Mouse (Mus musculus) cerebellum, adult 18-20 months (tissue): Measurements from ENCODE around the gene Rdh16f1.
"Not testable (repeated sequence)": the region's sequence is repeated elsewhere in the genome, so short reads cannot be mapped to it uniquely, and the experiment has no call there.

ENCODE experiments used
- DNase-seq, 2 experiments: peaks; one replicate each; pipeline ENCODE4 v3.0.0; 2021

The Rdh16f1 gene

DNA sequence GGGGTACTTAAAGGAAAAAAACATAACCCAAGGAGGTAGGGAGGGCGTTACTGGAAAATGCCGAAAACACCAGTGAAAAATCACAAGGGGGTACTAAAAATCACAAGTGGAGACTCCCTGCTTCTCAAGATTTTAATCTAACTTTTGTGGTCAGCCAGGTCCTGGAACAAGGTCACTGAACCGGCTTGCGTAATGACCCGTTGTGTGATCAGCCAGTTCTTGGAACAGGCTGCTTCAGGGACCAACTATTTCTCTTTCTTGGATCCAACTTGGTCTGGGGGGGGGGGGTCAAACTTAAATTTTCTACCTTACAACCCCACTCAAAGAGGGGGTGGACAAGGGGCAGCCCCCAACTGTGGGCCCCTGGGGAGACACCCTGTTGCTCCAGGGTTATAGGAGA is 78.2 kb downstream of the Rdh16f1 start:
- not testable (repeated sequence) for DNase-seq

DNA sequence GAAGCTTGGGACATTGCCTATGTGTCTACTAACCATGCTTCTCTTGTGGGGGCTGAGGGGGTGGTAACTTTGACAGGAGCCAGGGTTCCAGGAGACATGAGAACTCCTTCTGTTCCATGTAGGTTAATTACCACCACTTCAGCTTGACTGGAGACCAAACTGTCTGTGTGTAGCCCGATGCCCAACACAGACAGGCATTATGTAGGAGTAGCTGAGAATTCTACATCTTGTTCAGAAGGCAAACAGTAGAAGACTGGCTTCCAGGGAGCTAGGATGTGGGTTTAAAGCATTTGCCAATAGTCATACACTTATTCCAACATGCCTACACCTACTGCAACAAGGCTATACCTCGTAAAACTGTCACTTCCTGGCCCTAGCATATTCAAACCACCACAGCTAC is 79.0 kb downstream of the Rdh16f1 start:
- DNase-seq: no peak

- DNase-seq: no peak
These were observed 81.2 kb downstream of the Rdh16f1 start for GRCm38 (mm10) chr10:127840776-127841175.
